Mouse (Mus musculus): Measurements from ENCODE around the gene Cdx2.

DNA sequence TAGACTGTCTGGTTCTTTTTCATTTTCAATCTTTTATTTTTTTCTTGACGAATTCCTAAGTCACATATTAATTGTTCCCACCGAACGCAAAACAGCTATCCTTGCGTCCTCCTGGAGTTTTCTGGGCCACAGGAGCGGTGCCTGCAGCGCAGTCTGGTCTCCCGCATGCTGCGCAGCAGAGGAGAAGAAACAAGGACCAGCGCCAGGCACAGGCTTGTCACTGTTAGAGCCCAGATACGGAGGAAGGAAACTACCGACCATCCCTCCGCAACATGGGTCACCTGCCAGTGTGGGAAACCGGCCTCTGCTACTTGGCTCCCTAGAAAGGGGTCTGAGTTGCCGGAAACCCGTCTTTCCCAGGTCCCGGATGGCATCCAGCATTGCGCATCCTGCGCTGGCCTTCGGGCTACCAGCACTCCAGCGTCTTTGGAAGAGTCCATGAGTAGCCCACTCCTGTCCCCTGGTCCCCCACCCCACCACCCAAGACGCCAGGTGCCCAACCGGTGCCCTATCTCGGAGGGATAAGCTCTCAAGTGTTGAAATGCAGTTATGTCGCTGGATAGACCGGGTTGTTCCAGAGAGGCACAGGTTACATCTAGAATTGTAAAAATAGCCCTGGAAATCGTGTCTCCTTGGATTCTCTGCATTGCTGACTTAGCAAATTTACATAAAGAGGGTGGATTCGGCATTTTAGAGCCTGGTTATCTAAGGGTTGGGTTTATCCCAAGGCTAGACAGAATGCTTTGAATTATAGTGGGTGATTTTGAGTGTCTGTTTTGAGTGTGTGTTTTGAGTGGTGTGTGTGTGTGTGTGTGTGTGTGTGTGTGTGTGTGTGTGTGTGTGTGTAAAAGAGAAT is 6.0 kb upstream of the Cdx2 start:
- TF ChIP-seq CTCF (conservative IDR thresholded peaks at IDR 0.05 in 1 of 2, IDR thresholded peaks at IDR 0.05 in 1 of 2; ENCODE audit: low read depth in 2 of 2, low read length in 2 of 2) = no peak
- no peak for TF ChIP-seq POLR2AphosphoS2 (IDR thresholded peaks at IDR 0.05; ENCODE audit: low read depth, low read length)
- TF ChIP-seq JUN (IDR thresholded peaks at IDR 0.05; ENCODE audit: insufficient read depth, low read depth, low read length) = no peak
